Mouse (Mus musculus) embryonic facial prominence, embryonic 14.5 days (tissue): ENCODE data around the gene Bag6. TPM values are rescaled to one million over a fixed set of nuclear protein-coding genes. Genes with fewer than 3 reads are reported as not detected.

ENCODE experiments used
- ATAC-seq: fragments of 200-750 bp; cut with Nextera tagmentation; 2 replicates; pipeline ENCODE4 v1.8.0; 2017; ENCODE audit warnings: low read depth, moderate number of reproducible peaks, moderate TSS enrichment
- DNase-seq: peaks from one replicate; pipeline ENCODE4 v3.0.0-alpha.2; 2015; ENCODE audit warnings: low spot score
- H3K27ac ChIP-seq: fragments of 300-500 bp; sonication (generic); replicated peaks from 2 replicates; pipeline ENCODE4 v1.5.1; 2014; ENCODE audit warnings: low read depth, mild to moderate bottlenecking, low read length, moderate library complexity
- H3K27me3 ChIP-seq: fragments of 300-500 bp; sonication (generic); replicated peaks from 2 replicates; pipeline ENCODE4 v1.6.1; 2014; ENCODE audit warnings: low read length; ENCODE audit not compliant: control insufficient read depth, insufficient read depth
- H3K36me3 ChIP-seq: fragments of 300-500 bp; sonication (generic); 2 replicates; pipeline ENCODE4 v1.6.1; 2014; ENCODE audit warnings: low read length, mixed read lengths; ENCODE audit not compliant: control insufficient read depth, insufficient read depth
- H3K4me1 ChIP-seq: fragments of 300-500 bp; sonication (generic); 2 replicates; pipeline ENCODE4 v1.6.1; 2014; ENCODE audit warnings: antibody characterized with exemption, low read length; ENCODE audit not compliant: control insufficient read depth, insufficient read depth
- H3K4me2 ChIP-seq: fragments of 300-500 bp; sonication (generic); 2 replicates; pipeline ENCODE4 v1.6.1; 2014; ENCODE audit warnings: low read depth, mild to moderate bottlenecking, low read length, moderate library complexity, mixed read lengths
- H3K4me3 ChIP-seq: fragments of 300-500 bp; sonication (generic); 2 replicates; pipeline ENCODE4 v1.5.1; 2014; ENCODE audit warnings: low read depth, mild to moderate bottlenecking, low read length
- H3K9ac ChIP-seq: fragments of 300-500 bp; sonication (generic); 2 replicates; pipeline ENCODE4 v1.6.1; 2014; ENCODE audit warnings: low read depth, mild to moderate bottlenecking, low read length, moderate library complexity, mixed read lengths
- H3K9me3 ChIP-seq: fragments of 300-500 bp; sonication (generic); 2 replicates; pipeline ENCODE4 v1.6.1; 2016; ENCODE audit warnings: low read length; ENCODE audit not compliant: control insufficient read depth
- WGBS: fragments of 180-500 bp; shearing (Covaris S2); extraction: QIAGEN DNeasy Blood & Tissue Kit; methylation state at CpG from one replicate; pipeline ENCODE4 v1.1.7; 2014; 5-methylcytosine and 5-hydroxymethylcytosine counted together
- microRNA-seq: library from miRNA; unstranded; fragments of <30 nt; microRNA quantifications from one replicate; pipeline ENCODE4, GENCODE M21; 2016; ENCODE audit warnings: borderline number of aligned reads
- polyA plus RNA-seq: library from polyadenylated mRNA; unstranded; fragments of >200 nt; fragmentation: Nextera tagmentation; extraction: Ambion mirVana; gene quantifications from 2 replicates; pipeline ENCODE4 v1.2.1, GENCODE M21; 2014

Gene Bag6
- polyA plus RNA-seq, 1 experiment from 2014 or later, result 77.3 TPM

GRCm38 (mm10) chr17:35195631-35196320 is 60.8 kb downstream of the Bag6 start:
- ATAC-seq (peak; percentile 92), DNase-seq (peak; percentile 77)
- Histone ChIP-seq H3K27ac (no peak overlapping the region), H3K4me2 (peak overlapping the region; percentile 83), H3K4me3 (peak overlapping the region; percentile 46), H3K9ac (peak overlapping the region; percentile 60), H3K27me3 (peaks cover 37% of the 10 kb centered on the region), H3K4me1 (peaks cover 11% of the 10 kb centered on the region; the same call in 1 of the 2 replicates), H3K36me3 (no peaks in the 10 kb centered on the region), H3K9me3 (no peaks in the 10 kb centered on the region)
- 1% methylated on average over 50 of the region's 66 CpGs for WGBS

- Histone ChIP-seq H3K4me2 (peak overlapping the region; percentile 83), H3K4me3 (peak overlapping the region; percentile 46), H3K36me3 (no peaks in the 10 kb centered on the region), H3K9me3 (no peaks in the 10 kb centered on the region), H3K4me1 (peaks cover 11% of the 10 kb centered on the region; the same call in 1 of the 2 replicates), H3K27me3 (peaks cover 37% of the 10 kb centered on the region), H3K9ac (peak overlapping the region; percentile 60; the same call in 1 of the 2 replicates), H3K27ac (no peak overlapping the region)
- DNase-seq, result no peak
- no peak for ATAC-seq
- WGBS, result 29% methylated on average over 9 of the region's 9 CpGs
Measured at GRCm38 (mm10) chr17:35196321-35196641, 61.3 kb downstream of the Bag6 start.

Small RNAs within 50 kb of the gene (microRNA-seq; reads per million reads assigned to microRNA genes)
- not detected for gene Mir6973a

Other genes starting within 250 kb of the Bag6 start
- gene C2, start 236.9 kb upstream of the Bag6 start, polyA plus RNA-seq, result 4.0 and 5.6 TPM in 2 replicates
- 61.0 and 65.7 TPM in 2 replicates for gene Ehmt2, start 236.7 kb upstream of the Bag6 start, polyA plus RNA-seq
- gene Slc44a4, start 220.7 kb upstream of the Bag6 start, polyA plus RNA-seq, result 0.14 and 0.53 TPM in 2 replicates
- gene Neu1, start 203.9 kb upstream of the Bag6 start, polyA plus RNA-seq, result 15.0 and 15.4 TPM in 2 replicates
- gene Hspa1b, start 175.9 kb upstream of the Bag6 start, polyA plus RNA-seq, result 0.69 and 2.3 TPM in 2 replicates
- gene Gm20481, start 165.3 kb upstream of the Bag6 start, polyA plus RNA-seq, result not detected in 2 replicates
- 7.3 TPM in 2 replicates for gene Hspa1a, start 163.0 kb upstream of the Bag6 start, polyA plus RNA-seq
- 0.99 and 1.0 TPM in 2 replicates for gene Hspa1l, start 162.5 kb upstream of the Bag6 start, polyA plus RNA-seq
- gene Lsm2, start 153.3 kb upstream of the Bag6 start, polyA plus RNA-seq, result 151 and 159 TPM in 2 replicates
- 80.3 and 87.7 TPM in 2 replicates for gene Vars, start 134.2 kb upstream of the Bag6 start, polyA plus RNA-seq
- 0.07 and 0.20 TPM in 2 replicates for gene Vwa7, start 118.6 kb upstream of the Bag6 start, polyA plus RNA-seq
- 12.2 and 16.5 TPM in 2 replicates for gene Sapcd1, start 107.2 kb upstream of the Bag6 start, polyA plus RNA-seq
- 2.5 and 3.4 TPM in 2 replicates for gene Msh5, start 88.4 kb upstream of the Bag6 start, polyA plus RNA-seq
- 90.9 and 96.9 TPM in 2 replicates for gene Clic1, start 85.2 kb upstream of the Bag6 start, polyA plus RNA-seq
- gene Ddah2, start 76.1 kb upstream of the Bag6 start, polyA plus RNA-seq, result 291 and 341 TPM in 2 replicates
- gene Ly6g6c, start 69.8 kb upstream of the Bag6 start, polyA plus RNA-seq, result 9.5 and 21.2 TPM in 2 replicates
- 0.55 and 0.96 TPM in 2 replicates for gene Mpig6b, start 69.0 kb upstream of the Bag6 start, polyA plus RNA-seq
- 9.4 and 11.8 TPM in 2 replicates for gene Ly6g6e, start 58.3 kb upstream of the Bag6 start, polyA plus RNA-seq
- 0.46 and 1.4 TPM in 2 replicates for gene Ly6g6d, start 57.1 kb upstream of the Bag6 start, polyA plus RNA-seq
- 0.18 TPM in 1 of 2 replicates, not detected in the other for gene Ly6g6f, start 49.6 kb upstream of the Bag6 start, polyA plus RNA-seq
- gene Abhd16a, start 45.9 kb upstream of the Bag6 start, polyA plus RNA-seq, result 77.2 and 92.3 TPM in 2 replicates
- gene Ly6g5c, start 26.9 kb upstream of the Bag6 start, polyA plus RNA-seq, result not detected in 2 replicates
- 0.41 and 0.70 TPM in 2 replicates for gene Ly6g5b, start 19.8 kb upstream of the Bag6 start, polyA plus RNA-seq
- 13.0 and 13.4 TPM in 2 replicates for gene Gpank1, start 13.7 kb upstream of the Bag6 start, polyA plus RNA-seq
- 277 and 279 TPM in 2 replicates for gene Csnk2b, start 13.1 kb upstream of the Bag6 start, polyA plus RNA-seq
- 5.6 and 6.0 TPM in 2 replicates for gene D17H6S53E, start 8.8 kb upstream of the Bag6 start, polyA plus RNA-seq
- 0.28 TPM in 1 of 2 replicates, not detected in the other for gene Apom, start 3.1 kb upstream of the Bag6 start, polyA plus RNA-seq
- 151 and 172 TPM in 2 replicates for gene Prrc2a, start 29.7 kb downstream of the Bag6 start, polyA plus RNA-seq
- gene Aif1, start 40.9 kb downstream of the Bag6 start, polyA plus RNA-seq, result 16.5 and 17.7 TPM in 2 replicates
- gene Lst1, start 53.3 kb downstream of the Bag6 start, polyA plus RNA-seq, result 22.2 and 26.9 TPM in 2 replicates
- gene Ltb, start 59.3 kb downstream of the Bag6 start, polyA plus RNA-seq, result 2.0 and 3.3 TPM in 2 replicates
- gene Tnf, start 66.8 kb downstream of the Bag6 start, polyA plus RNA-seq, result 0.62 and 0.74 TPM in 2 replicates
- gene Lta, start 70.2 kb downstream of the Bag6 start, polyA plus RNA-seq, result 0.34 and 0.40 TPM in 2 replicates
- gene Gm16181, start 85.7 kb downstream of the Bag6 start, polyA plus RNA-seq, result 0.47 TPM in 1 of 2 replicates, not detected in the other
- 5.1 and 5.2 TPM in 2 replicates for gene Atp6v1g2, start 98.5 kb downstream of the Bag6 start, polyA plus RNA-seq
- gene Nfkbil1, start 100.6 kb downstream of the Bag6 start, polyA plus RNA-seq, result 3.3 and 4.8 TPM in 2 replicates
- gene Ddx39b, start 106.6 kb downstream of the Bag6 start, polyA plus RNA-seq, result 347 and 431 TPM in 2 replicates
- gene H2-D1, start 127.6 kb downstream of the Bag6 start, polyA plus RNA-seq, result 46.9 and 51.7 TPM in 2 replicates
- 0.25 TPM in 1 of 2 replicates, not detected in the other for gene H2-Q1, start 185.2 kb downstream of the Bag6 start, polyA plus RNA-seq
- gene H2-Q2, start 207.1 kb downstream of the Bag6 start, polyA plus RNA-seq, result 0.22 and 0.62 TPM in 2 replicates
- gene H2-Q4, start 244.4 kb downstream of the Bag6 start, polyA plus RNA-seq, result 1.3 and 2.0 TPM in 2 replicates